Comparison of ENCODE assay signal across 31 mouse cellular contexts in genomic region chr7:120696331-120696730, GRCm38 (mm10). TPM values are rescaled to one million over a fixed set of nuclear protein-coding genes. Genes with fewer than 3 reads are reported as not detected.
"Had no signal": no experiment of that assay in that cellular context is flagged by ENCODE, and none has a peak within 500 bp of the region (broad histone marks: within the 10 kb centered on the region; RNA-seq: fewer than 3 reads in every experiment).

No protein-coding gene starts in this region.

- H3K27me3 ChIP-seq: heart, embryonic 12.5 days; hindbrain, embryonic 12.5 days; intestine, embryonic 15.5 days; limb, embryonic 13.5 days; limb, embryonic 15.5 days; liver, embryonic 13.5 days; liver, embryonic 15.5 days had no signal

- H3K36me3 ChIP-seq: intestine, embryonic 15.5 days had no signal

- H3K4me1 ChIP-seq: intestine, embryonic 15.5 days; limb, embryonic 15.5 days had no signal

- H3K9me3 ChIP-seq: heart, embryonic 12.5 days; hindbrain, embryonic 10.5 days; hindbrain, embryonic 12.5 days; intestine, embryonic 15.5 days; limb, embryonic 13.5 days; limb, embryonic 15.5 days; liver, embryonic 13.5 days; liver, embryonic 15.5 days had no signal

- H3K4me3 ChIP-seq: gastrocnemius, adult 2 months; heart, adult 2 months; heart, embryonic 12.5 days; hindbrain, embryonic 10.5 days; hindbrain, embryonic 12.5 days; intestine, embryonic 15.5 days; layer of hippocampus, adult 2 months; left cerebral cortex, adult 2 months; limb, embryonic 13.5 days; limb, embryonic 15.5 days; liver, embryonic 13.5 days; liver, embryonic 15.5 days had no signal

- H3K27ac ChIP-seq: gastrocnemius, adult 2 months; heart, adult 2 months; hindbrain, embryonic 10.5 days; hindbrain, embryonic 12.5 days; hindbrain, embryonic 14.5 days; intestine, embryonic 15.5 days; layer of hippocampus, adult 2 months; left cerebral cortex, adult 2 months; limb, embryonic 13.5 days; limb, embryonic 15.5 days; liver, embryonic 13.5 days; liver, embryonic 15.5 days had no signal

- DNase-seq: gastrocnemius, adult 2 months; gastrocnemius, postnatal 10 days; gastrocnemius, postnatal 25 days; heart, adult 2 months; heart, postnatal 10 days; heart, postnatal 4 days; kidney, adult 18-20 months; kidney, adult 8-10 months; kidney, postnatal 10 days; kidney, postnatal 25 days; kidney, postnatal 4 days; left cerebral cortex, postnatal 4 days; liver, embryonic 13.5 days had no signal

- ATAC-seq: hindbrain, embryonic 16.5 days; inflammation-experienced regulatory T-cells, adult 6 months; intestine, embryonic 15.5 days; intestine, postnatal 0 days had no signal

RNA-seq across cellular contexts. Expression of gene Pdzd9, which starts 26.2 kb away (rescaled TPM):
- total RNA-seq: gastrocnemius, adult 2 months; gastrocnemius, postnatal 10 days; gastrocnemius, postnatal 25 days; gastrocnemius, postnatal 4 days; granulocyte monocyte progenitor cell, adult 5-6 weeks; heart, adult 2 months; heart, postnatal 10 days; heart, postnatal 25 days; heart, postnatal 4 days; layer of hippocampus, adult 2 months; layer of hippocampus, postnatal 25 days; left cerebral cortex, adult 2 months; liver, adult 2 months had no signal
- polyA plus RNA-seq: heart, adult 2 months; liver, adult 2 months had no signal

RNA-seq across cellular contexts. Expression of gene Vwa3a, which starts 42.8 kb away (rescaled TPM):
- total RNA-seq: granulocyte monocyte progenitor cell, adult 5-6 weeks had no signal
- polyA plus RNA-seq: inflammation-experienced regulatory T-cells, adult 6 months; limb, embryonic 15.5 days; liver, adult 2 months; liver, embryonic 15.5 days had no signal
